Mouse (Mus musculus) stomach, postnatal 0 days (tissue): ENCODE results near the gene Gbp3. TPM values are rescaled to one million over a fixed set of nuclear protein-coding genes. Genes with fewer than 3 reads are reported as not detected.
"Not testable (repeated sequence)": the region's sequence is repeated elsewhere in the genome, so short reads cannot be mapped to it uniquely, and the experiment has no call there.

Experiments used
- ATAC-seq: fragments of 200-750 bp; cut with Nextera tagmentation; 2 replicates; pipeline ENCODE4 v1.8.0; 2017; ENCODE audit not compliant: low FRiP score, low TSS enrichment
- DNase-seq: peaks from one replicate; pipeline ENCODE4 v3.0.0-alpha.2; 2016; ENCODE audit warnings: low spot score
- H3K27ac ChIP-seq: fragments of 300-500 bp; sonication (generic); replicated peaks from 2 replicates; pipeline ENCODE4 v1.5.1; 2014; ENCODE audit warnings: mild to moderate bottlenecking, control low read depth
- H3K27me3 ChIP-seq: fragments of 300-500 bp; sonication (generic); 2 replicates; pipeline ENCODE4 v1.6.1; 2014; ENCODE audit warnings: low read length; ENCODE audit not compliant: control insufficient read depth, insufficient read depth
- H3K36me3 ChIP-seq: fragments of 300-500 bp; sonication (generic); 2 replicates; pipeline ENCODE4 v1.6.1; 2014; ENCODE audit warnings: low read length, mixed read lengths; ENCODE audit not compliant: control insufficient read depth, insufficient read depth
- H3K4me1 ChIP-seq: fragments of 300-500 bp; sonication (generic); replicated peaks from 2 replicates; pipeline ENCODE4 v1.6.1; 2014; ENCODE audit warnings: antibody characterized with exemption; ENCODE audit not compliant: control insufficient read depth, insufficient read depth
- H3K4me2 ChIP-seq: fragments of 300-500 bp; sonication (generic); replicated peaks from 2 replicates; pipeline ENCODE4 v1.6.1; 2014; ENCODE audit warnings: low read depth, mild to moderate bottlenecking, control low read depth, moderate library complexity
- H3K4me3 ChIP-seq: fragments of 300-500 bp; sonication (generic); 2 replicates; pipeline ENCODE4 v1.5.1; 2014; ENCODE audit warnings: low read depth, low read length, control low read depth
- H3K9ac ChIP-seq: fragments of 300-500 bp; sonication (generic); 2 replicates; pipeline ENCODE4 v1.6.1; 2014; ENCODE audit warnings: mild to moderate bottlenecking, low read length, control low read depth, mixed read lengths
- H3K9me3 ChIP-seq: fragments of 300-500 bp; sonication (generic); 2 replicates; pipeline ENCODE4 v1.6.1; 2016; ENCODE audit warnings: low read length; ENCODE audit not compliant: control insufficient read depth
- CTCF ChIP-seq: IDR thresholded peaks from 2 replicates; pipeline ENCODE4 v1.5.1; 2016; ENCODE audit warnings: antibody characterized with exemption, low read depth, mild to moderate bottlenecking, moderate library complexity
- EP300 ChIP-seq: optimal IDR thresholded peaks from 2 replicates; pipeline ENCODE3; 2016; ENCODE audit warnings: antibody characterized with exemption
- WGBS: fragments of 180-500 bp; shearing (Covaris S2); extraction: QIAGEN DNeasy Blood & Tissue Kit; methylation state at CpG from one replicate; pipeline ENCODE4 v1.1.7; 2014; 5-methylcytosine and 5-hydroxymethylcytosine counted together
- polyA plus RNA-seq: library from polyadenylated mRNA; unstranded; fragments of >200 nt; fragmentation: Nextera tagmentation; extraction: Ambion mirVana; gene quantifications from 2 replicates; pipeline ENCODE4 v1.2.1, GENCODE M21; 2015

The Gbp3 gene
- polyA plus RNA-seq, 1 experiment from 2014 or later = 2.9 TPM

DNA sequence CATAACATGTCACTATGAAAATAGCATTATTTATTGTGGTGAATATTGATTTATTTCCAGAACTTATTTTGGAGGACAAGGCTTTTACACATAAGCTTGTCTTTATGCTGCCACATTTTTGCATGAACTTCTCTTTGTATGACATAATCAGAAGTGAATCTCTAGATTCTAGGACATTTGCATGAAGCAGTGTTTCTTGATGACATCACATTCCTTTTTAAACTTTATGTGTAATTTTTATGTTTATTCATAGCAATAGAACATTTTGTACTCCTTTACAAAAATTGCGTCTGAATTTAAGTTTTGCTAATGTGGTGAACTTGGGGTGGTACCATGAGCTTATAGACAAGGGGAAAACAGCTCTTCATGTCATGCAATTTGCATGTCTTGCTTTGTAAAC, 24.2 kb upstream of the Gbp3 start:
- Histone ChIP-seq H3K4me3 (no peak overlapping the region), H3K27me3 (no peaks in the 10 kb centered on the region), H3K9ac (no peak overlapping the region), H3K9me3 (no peaks in the 10 kb centered on the region), H3K27ac (no peak overlapping the region), H3K4me1 (no peaks in the 10 kb centered on the region), H3K36me3 (no peaks in the 10 kb centered on the region), H3K4me2 (no peak overlapping the region)
- 59% methylated on average over 1 of the region's 1 CpGs for WGBS
- ATAC-seq (no peak), DNase-seq (no peak)
- TF ChIP-seq CTCF (no peak), EP300 (no peak)

GRCm38 (mm10) chr3:142541391-142541790, 18.4 kb upstream of the Gbp3 start:
- no peak overlapping the region for H3K27ac ChIP-seq
- TF ChIP-seq EP300 (no peak), CTCF (no peak)
- H3K9me3 ChIP-seq = no peaks in the 10 kb centered on the region
- no peak for ATAC-seq
- H3K9ac ChIP-seq = no peak overlapping the region
- H3K4me3 ChIP-seq = no peak overlapping the region
- H3K27me3 ChIP-seq = no peaks in the 10 kb centered on the region
- H3K36me3 ChIP-seq = 0 out of 2 replicates have a peak, but pooled peaks cover 2% of the 10 kb centered on the region
- H3K4me2 ChIP-seq = no peak overlapping the region
- 83% methylated on average over 6 of the region's 6 CpGs for WGBS
- no peaks in the 10 kb centered on the region for H3K4me1 ChIP-seq
- no peak for DNase-seq

DNA sequence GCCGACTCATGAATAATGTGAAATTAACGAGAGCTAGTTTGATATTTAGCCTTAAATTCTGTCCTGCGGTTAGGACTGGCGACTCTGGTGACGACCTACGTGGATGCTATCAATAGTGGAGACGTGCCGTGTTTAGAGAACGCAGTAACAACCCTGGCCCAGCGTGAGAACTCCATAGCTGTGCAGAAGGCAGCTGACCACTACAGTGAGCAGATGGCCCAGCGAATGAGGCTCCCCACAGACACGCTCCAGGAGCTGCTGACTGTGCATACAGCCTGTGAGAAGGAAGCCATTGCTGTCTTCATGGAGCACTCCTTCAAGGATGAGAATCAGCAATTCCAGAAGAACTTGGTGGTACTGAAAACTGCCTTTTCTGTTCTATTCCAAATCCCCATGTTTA, 17.1 kb upstream of the Gbp3 start:
- not testable (repeated sequence) for DNase-seq, H3K27me3 ChIP-seq, H3K4me1 ChIP-seq, H3K36me3 ChIP-seq, H3K4me2 ChIP-seq, H3K27ac ChIP-seq, H3K4me3 ChIP-seq, H3K9me3 ChIP-seq, H3K9ac ChIP-seq, ATAC-seq
- WGBS = 86% methylated on average over 12 of the region's 12 CpGs

DNA sequence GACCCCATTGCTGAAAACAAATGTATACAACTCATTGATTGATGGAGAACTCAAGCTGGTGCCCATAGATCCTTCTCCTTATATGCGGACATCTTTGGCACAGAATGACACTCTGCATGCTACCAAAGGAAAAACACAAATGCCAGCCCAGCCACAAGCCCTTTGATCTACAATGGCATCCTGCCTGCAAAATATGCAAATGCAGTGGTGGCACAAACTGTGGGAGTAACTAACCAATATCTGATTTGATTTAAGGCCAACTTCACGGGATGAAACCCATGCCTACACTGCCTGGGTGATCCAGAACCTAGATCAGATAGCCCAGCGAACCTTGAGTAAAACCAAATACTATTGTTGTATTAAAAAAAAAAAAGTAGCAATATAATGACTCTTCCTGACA, 13.1 kb upstream of the Gbp3 start:
- 81% methylated on average over 3 of the region's 3 CpGs for WGBS
- no peak overlapping the region for H3K4me3 ChIP-seq
- H3K9ac ChIP-seq = no peak overlapping the region
- no peak overlapping the region for H3K4me2 ChIP-seq
- 0 out of 2 replicates have a peak, but pooled peaks cover 2% of the 10 kb centered on the region for H3K36me3 ChIP-seq
- DNase-seq (no peak), ATAC-seq (no peak)
- TF ChIP-seq EP300 (no peak), CTCF (no peak)
- H3K27ac ChIP-seq = no peak overlapping the region
- no peaks in the 10 kb centered on the region for H3K4me1 ChIP-seq
- H3K27me3 ChIP-seq = no peaks in the 10 kb centered on the region
- H3K9me3 ChIP-seq = no peaks in the 10 kb centered on the region

DNA sequence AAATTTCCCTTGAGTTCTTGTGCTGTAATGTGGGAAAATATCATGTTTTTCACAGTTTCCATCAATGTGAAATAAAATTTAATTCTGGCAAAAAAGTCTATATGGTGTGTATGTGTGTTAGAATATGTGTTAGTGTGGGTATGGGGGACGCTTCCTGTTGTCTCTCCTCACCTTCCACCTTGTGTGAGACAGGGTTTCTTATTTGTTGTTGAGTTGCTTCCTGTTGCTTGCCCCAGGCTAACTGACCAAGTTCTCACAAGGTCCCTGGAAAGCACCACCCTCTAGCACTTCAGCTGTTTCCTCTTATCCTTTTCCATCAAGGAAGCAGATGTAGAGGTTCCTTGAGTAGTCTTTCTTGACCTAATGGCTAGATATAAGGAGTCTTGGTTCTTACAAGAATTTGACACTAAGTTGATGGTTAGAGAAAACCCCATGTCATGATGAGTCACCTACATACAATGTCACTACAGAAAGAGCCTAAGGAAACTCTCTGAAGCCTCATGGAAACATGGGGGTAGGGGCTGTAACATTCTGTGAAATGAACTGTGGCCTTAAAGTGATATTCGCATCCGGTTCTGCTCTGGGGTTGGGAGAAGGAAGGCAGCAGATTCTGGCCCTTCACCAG, 9.7 kb upstream of the Gbp3 start:
- no peaks in the 10 kb centered on the region for H3K9me3 ChIP-seq
- no peaks in the 10 kb centered on the region for H3K27me3 ChIP-seq
- H3K4me2 ChIP-seq = no peak overlapping the region
- 84% methylated on average over 3 of the region's 3 CpGs for WGBS
- H3K9ac ChIP-seq = no peak overlapping the region
- DNase-seq (no peak), ATAC-seq (no peak)
- TF ChIP-seq EP300 (no peak), CTCF (no peak)
- 0 out of 2 replicates have a peak, but pooled peaks cover 2% of the 10 kb centered on the region for H3K36me3 ChIP-seq
- H3K4me1 ChIP-seq = no peaks in the 10 kb centered on the region
- no peak overlapping the region for H3K4me3 ChIP-seq
- H3K27ac ChIP-seq = no peak overlapping the region

DNA sequence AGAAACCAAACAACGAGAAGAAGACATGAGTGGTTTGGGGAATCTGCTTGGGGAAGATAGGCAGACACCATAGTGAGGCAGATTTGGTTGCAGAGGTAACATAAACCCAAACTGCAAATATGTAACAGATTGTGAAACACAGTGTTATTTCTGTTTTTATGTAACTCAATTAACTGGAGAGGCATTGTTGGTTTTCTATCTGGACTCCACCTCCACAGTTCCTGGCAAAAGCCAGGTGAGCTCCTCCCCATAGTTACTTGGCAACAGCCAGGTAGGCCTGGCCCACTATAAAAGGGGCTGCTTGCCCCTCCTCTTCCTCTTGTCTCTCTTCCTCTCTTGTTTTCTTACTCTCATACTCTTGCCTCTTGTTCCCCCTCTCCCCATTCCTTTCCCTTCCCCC, 5.2 kb upstream of the Gbp3 start:
- Histone ChIP-seq H3K27ac (no peak overlapping the region), H3K9me3 (no peaks in the 10 kb centered on the region), H3K4me3 (no peak overlapping the region), H3K9ac (no peak overlapping the region), H3K36me3 (no peaks in the 10 kb centered on the region), H3K4me2 (no peak overlapping the region), H3K27me3 (no peaks in the 10 kb centered on the region), H3K4me1 (no peaks in the 10 kb centered on the region)
- ATAC-seq (no peak), DNase-seq (no peak)
- 75% methylated on average over 1 of the region's 1 CpGs for WGBS
- no peak for TF ChIP-seq CTCF
- no peak for TF ChIP-seq EP300
